Mouse (Mus musculus) megakaryocyte-erythroid progenitor cell, adult 5 weeks (primary cell): Measurements from ENCODE around the gene Adpgk. TPM values are rescaled to one million over a fixed set of nuclear protein-coding genes. Genes with fewer than 3 reads are reported as not detected.

Experiments
- polyA plus RNA-seq: library from polyadenylated mRNA; stranded (reverse); fragments of >175 nt; gene quantifications from 2 replicates; pipeline ENCODE4 v1.2.3, GENCODE M21; 2012

Adpgk gene
- polyA plus RNA-seq, result 9.6 and 11.4 TPM in 2 replicates

GRCm38 (mm10) chr9:59290957-59291687, at the start of gene Adpgk:
Gene Adpgk, plus strand, starts transcription at chr9:59291558.

GRCm38 (mm10) chr9:59353253-59353639, 61.9 kb downstream of the Adpgk start, which contains the start of gene Bbs4:
Gene Bbs4, minus strand, starts transcription at chr9:59353508.

Other genes with a start within 250 kb of the Adpgk start
- gene Bbs4, start 62.0 kb downstream of the Adpgk start, polyA plus RNA-seq, result 0.23 and 0.34 TPM in 2 replicates
- 40.5 and 55.5 TPM in 2 replicates for gene Arih1, start 195.1 kb downstream of the Adpgk start, polyA plus RNA-seq
- gene Hexa, start 248.0 kb downstream of the Adpgk start, polyA plus RNA-seq, result 89.5 and 144 TPM in 2 replicates
- 0.12 and 0.32 TPM in 2 replicates for gene Tmem202, start 248.3 kb downstream of the Adpgk start, polyA plus RNA-seq